Mouse (Mus musculus): ENCODE results near the gene Tmbim6.

DNA sequence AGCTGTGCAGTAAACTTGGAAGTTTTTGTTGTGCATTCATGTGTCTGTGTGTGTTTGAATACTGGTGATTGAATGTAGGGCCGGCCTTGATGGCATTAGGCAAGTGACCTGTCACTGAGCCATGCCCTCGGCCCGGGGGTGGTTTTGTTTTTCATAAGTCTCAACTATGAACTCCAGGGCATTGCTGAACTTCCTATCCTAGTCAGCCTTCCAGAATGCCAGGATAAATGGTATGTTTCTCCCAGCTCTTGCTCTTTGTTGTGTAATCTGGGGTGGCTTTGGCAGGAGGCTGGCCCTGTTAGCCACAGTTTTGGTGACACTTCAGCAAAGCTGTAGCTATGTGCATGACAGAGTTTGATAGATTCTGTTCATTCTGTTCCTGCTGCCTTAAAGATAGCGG, 4.2 kb downstream of the Tmbim6 start:
- TF ChIP-seq CTCF (IDR thresholded peaks at IDR 0.05; ENCODE audit: borderline replicate concordance, insufficient read depth, low read length) (no peak), POLR2A (IDR thresholded peaks at IDR 0.05; ENCODE audit: low read depth, low read length) (no peak)

Data from embryonic fibroblast, embryonic 13.5 days (primary cell).